10 mouse cellular contexts compared by ENCODE assay signal in genomic region chr6:54431761-54432160, GRCm38 (mm10). TPM values are rescaled to one million over a fixed set of nuclear protein-coding genes. Genes with fewer than 3 reads are reported as not detected.
DNase-seq lines count a peak whose midpoint lies in the region; ATAC-seq lines count a peak whose summit lies in the region.
"Had no signal": no experiment of that assay in that cellular context is flagged by ENCODE, and none has a peak within 500 bp of the region (broad histone marks: within the 10 kb centered on the region; RNA-seq: fewer than 3 reads in every experiment).

No protein-coding gene starts in this region.

- no peaks in the 10 kb centered on the region for H3K27me3 ChIP-seq in forebrain, embryonic 15.5 days
- peaks cover 12% of the 10 kb centered on the region for H3K27me3 ChIP-seq in forebrain, embryonic 11.5 days (ENCODE audit: control insufficient read depth, insufficient read depth, low read length)
- no peaks in the 10 kb centered on the region for H3K27me3 ChIP-seq in hindbrain, embryonic 16.5 days (replicated peaks; ENCODE audit: control insufficient read depth, insufficient read depth, low read length)
- no peaks in the 10 kb centered on the region for H3K27me3 ChIP-seq in midbrain, embryonic 15.5 days (replicated peaks)

- WGBS in forebrain, embryonic 15.5 days = 30% methylated on average over 10 of the region's 10 CpGs
- 58% methylated on average over 10 of the region's 10 CpGs for WGBS in forebrain, embryonic 11.5 days
- 42% methylated on average over 10 of the region's 10 CpGs for WGBS in hindbrain, embryonic 16.5 days
- WGBS in midbrain, embryonic 15.5 days = 48% methylated on average over 10 of the region's 10 CpGs

- H3K36me3 ChIP-seq in forebrain, embryonic 15.5 days = no peaks in the 10 kb centered on the region
- H3K36me3 ChIP-seq in forebrain, embryonic 11.5 days (ENCODE audit: control insufficient read depth, insufficient read depth, low read length) = no peaks in the 10 kb centered on the region
- no peaks in the 10 kb centered on the region for H3K36me3 ChIP-seq in hindbrain, embryonic 16.5 days (ENCODE audit: control insufficient read depth, insufficient read depth, low read length)
- no peaks in the 10 kb centered on the region for H3K36me3 ChIP-seq in midbrain, embryonic 15.5 days (replicated peaks)
- H3K36me3 ChIP-seq: limb, embryonic 13.5 days; neural tube, embryonic 12.5 days had no signal

- DNase-seq in forebrain, embryonic 11.5 days (ENCODE audit: low spot score) = no peak
- DNase-seq in cerebellum, adult 9-10 months = peak; percentile 74
- no peak for DNase-seq in MN1 (ENCODE audit: low spot score)
- no peak for DNase-seq in embryo, embryonic 9.5 days (ENCODE audit: extremely low spot score)
- no peak for DNase-seq in natural killer cell, adult 2 months (ENCODE audit: low spot score in 2 of 2)

- H3K4me1 ChIP-seq in forebrain, embryonic 15.5 days = peaks cover 58% of the 10 kb centered on the region
- H3K4me1 ChIP-seq in forebrain, embryonic 11.5 days (replicated peaks; ENCODE audit: control insufficient read depth, insufficient read depth, low read length) = peaks cover 11% of the 10 kb centered on the region; the same call in 1 of the 2 replicates
- H3K4me1 ChIP-seq in hindbrain, embryonic 16.5 days (ENCODE audit: control insufficient read depth, insufficient read depth, low read depth, low read length) = peaks cover 23% of the 10 kb centered on the region
- H3K4me1 ChIP-seq in midbrain, embryonic 15.5 days = peaks cover 44% of the 10 kb centered on the region

- 0 out of 2 replicates have a peak overlapping the region, but pooled peaks have one; percentile 12 for H3K27ac ChIP-seq in forebrain, embryonic 15.5 days (replicated peaks)
- H3K27ac ChIP-seq in forebrain, embryonic 11.5 days (ENCODE audit: low read depth, low read length) = no peak overlapping the region
- H3K27ac ChIP-seq in hindbrain, embryonic 16.5 days (ENCODE audit: low read depth, low read length) = no peak overlapping the region
- no peak overlapping the region for H3K27ac ChIP-seq in midbrain, embryonic 15.5 days
- H3K27ac ChIP-seq: limb, embryonic 13.5 days; neural tube, embryonic 12.5 days had no signal

- no peaks in the 10 kb centered on the region for H3K9me3 ChIP-seq in forebrain, embryonic 15.5 days
- no peaks in the 10 kb centered on the region for H3K9me3 ChIP-seq in forebrain, embryonic 11.5 days (ENCODE audit: control insufficient read depth, low read length)
- no peaks in the 10 kb centered on the region for H3K9me3 ChIP-seq in hindbrain, embryonic 16.5 days (ENCODE audit: control insufficient read depth, low read length)
- no peaks in the 10 kb centered on the region for H3K9me3 ChIP-seq in midbrain, embryonic 15.5 days
- H3K9me3 ChIP-seq: limb, embryonic 13.5 days; neural tube, embryonic 12.5 days had no signal

- no peak for ATAC-seq in forebrain, embryonic 15.5 days (replicated peaks)
- no peak for ATAC-seq in forebrain, embryonic 11.5 days (replicated peaks; ENCODE audit: low FRiP score)
- ATAC-seq in hindbrain, embryonic 16.5 days = no peak
- no peak for ATAC-seq in midbrain, embryonic 15.5 days (replicated peaks)

- H3K4me2 ChIP-seq in forebrain, embryonic 15.5 days (replicated peaks) = peak overlapping the region; percentile 96; the same call in 1 of the 2 replicates
- no peak overlapping the region for H3K4me2 ChIP-seq in forebrain, embryonic 11.5 days (ENCODE audit: low read depth, low read length, severe bottlenecking)
- peak overlapping the region; percentile 2 for H3K4me2 ChIP-seq in hindbrain, embryonic 16.5 days (ENCODE audit: low read length)
- H3K4me2 ChIP-seq in midbrain, embryonic 15.5 days = peak overlapping the region; percentile 14; the same call in 1 of the 2 replicates
- H3K4me2 ChIP-seq: limb, embryonic 13.5 days had no signal

- H3K9ac ChIP-seq in forebrain, embryonic 15.5 days (replicated peaks) = no peak overlapping the region
- no peak overlapping the region for H3K9ac ChIP-seq in forebrain, embryonic 11.5 days (ENCODE audit: low read length)
- H3K9ac ChIP-seq in hindbrain, embryonic 16.5 days (ENCODE audit: low read depth, low read length) = peak overlapping the region; percentile 33; the same call in 1 of the 2 replicates
- no peak overlapping the region for H3K9ac ChIP-seq in midbrain, embryonic 15.5 days
- H3K9ac ChIP-seq: limb, embryonic 13.5 days; neural tube, embryonic 12.5 days had no signal

- H3K4me3 ChIP-seq in forebrain, embryonic 15.5 days = peak overlapping the region; percentile 1; the same call in 1 of the 2 replicates
- H3K4me3 ChIP-seq in forebrain, embryonic 11.5 days (ENCODE audit: low read depth, low read length) = no peak overlapping the region
- H3K4me3 ChIP-seq in hindbrain, embryonic 16.5 days (ENCODE audit: low read length) = no peak overlapping the region
- no peak overlapping the region; the same call in 1 of the 2 replicates for H3K4me3 ChIP-seq in midbrain, embryonic 15.5 days
- H3K4me3 ChIP-seq: limb, embryonic 13.5 days; neural tube, embryonic 12.5 days had no signal

RNA-seq across cellular contexts. Expression of gene Wipf3, which starts 2.4 kb away (rescaled TPM):
- 3.6 and 4.6 TPM in 2 replicates for polyA plus RNA-seq in forebrain, embryonic 15.5 days (2015; fragmentation: Nextera tagmentation; extraction: Ambion mirVana)
- 0.96 and 1.3 TPM in 2 replicates for polyA plus RNA-seq in forebrain, embryonic 11.5 days (2014; fragmentation: Nextera tagmentation; extraction: Ambion mirVana)
- 2.3 and 2.5 TPM in 2 replicates for polyA plus RNA-seq in hindbrain, embryonic 16.5 days (2015; fragmentation: Nextera tagmentation; extraction: Ambion mirVana)
- 4.2 and 4.3 TPM in 2 replicates for polyA plus RNA-seq in midbrain, embryonic 15.5 days (2015; fragmentation: Nextera tagmentation; extraction: Ambion mirVana)
